Mouse (Mus musculus): ENCODE data around the gene Dohh.

Dohh gene

DNA sequence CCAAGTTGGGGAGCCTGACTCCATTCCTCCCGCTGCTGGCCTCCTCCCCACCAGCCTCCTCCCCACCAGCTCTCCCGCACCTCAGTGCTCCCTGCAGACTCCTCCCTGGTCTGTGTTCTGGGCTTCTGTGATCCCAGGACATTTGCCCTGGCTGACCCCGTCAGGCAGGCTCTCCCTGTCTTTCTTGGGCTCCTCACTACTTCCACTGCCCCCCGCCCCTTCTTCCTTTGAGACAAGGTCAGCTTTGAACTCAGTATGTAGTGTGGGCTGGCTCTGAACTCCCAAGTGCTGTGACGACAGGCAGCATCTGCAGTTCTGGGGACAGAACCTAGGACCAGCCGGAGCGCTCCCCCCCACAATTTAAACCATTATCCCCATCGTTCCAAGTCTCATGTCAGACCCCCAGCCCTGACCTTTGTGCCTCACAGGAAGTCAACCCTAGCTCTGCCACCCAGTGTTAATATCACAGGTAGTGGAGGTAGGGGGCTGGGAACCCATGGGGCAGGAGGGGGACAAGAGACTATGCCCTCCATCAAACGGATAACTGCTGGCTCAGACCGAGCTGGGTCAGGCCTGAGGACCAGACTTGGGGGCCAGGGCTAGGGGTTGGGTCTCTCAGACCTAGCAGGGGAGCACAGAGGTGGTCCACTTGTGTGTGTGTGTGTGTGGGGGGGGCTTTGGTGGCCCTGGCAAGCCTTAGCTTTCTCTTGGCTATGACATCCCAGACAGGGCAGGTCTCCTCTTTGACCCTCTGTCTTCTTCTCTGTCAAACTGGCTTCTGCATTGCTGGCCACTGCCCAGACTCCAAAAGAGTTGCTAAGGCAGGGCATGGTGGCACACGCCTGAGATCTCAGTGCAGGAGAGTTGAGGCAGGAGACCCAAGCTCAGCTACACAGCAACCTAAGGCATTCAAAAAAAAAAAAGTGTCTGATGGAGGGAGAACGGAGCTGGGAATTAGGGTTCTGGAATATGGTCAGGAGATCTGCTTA is 33.3 kb downstream of the Dohh start:
- DNase-seq (ENCODE audit: low spot score in 2 of 2): no peak

DNA sequence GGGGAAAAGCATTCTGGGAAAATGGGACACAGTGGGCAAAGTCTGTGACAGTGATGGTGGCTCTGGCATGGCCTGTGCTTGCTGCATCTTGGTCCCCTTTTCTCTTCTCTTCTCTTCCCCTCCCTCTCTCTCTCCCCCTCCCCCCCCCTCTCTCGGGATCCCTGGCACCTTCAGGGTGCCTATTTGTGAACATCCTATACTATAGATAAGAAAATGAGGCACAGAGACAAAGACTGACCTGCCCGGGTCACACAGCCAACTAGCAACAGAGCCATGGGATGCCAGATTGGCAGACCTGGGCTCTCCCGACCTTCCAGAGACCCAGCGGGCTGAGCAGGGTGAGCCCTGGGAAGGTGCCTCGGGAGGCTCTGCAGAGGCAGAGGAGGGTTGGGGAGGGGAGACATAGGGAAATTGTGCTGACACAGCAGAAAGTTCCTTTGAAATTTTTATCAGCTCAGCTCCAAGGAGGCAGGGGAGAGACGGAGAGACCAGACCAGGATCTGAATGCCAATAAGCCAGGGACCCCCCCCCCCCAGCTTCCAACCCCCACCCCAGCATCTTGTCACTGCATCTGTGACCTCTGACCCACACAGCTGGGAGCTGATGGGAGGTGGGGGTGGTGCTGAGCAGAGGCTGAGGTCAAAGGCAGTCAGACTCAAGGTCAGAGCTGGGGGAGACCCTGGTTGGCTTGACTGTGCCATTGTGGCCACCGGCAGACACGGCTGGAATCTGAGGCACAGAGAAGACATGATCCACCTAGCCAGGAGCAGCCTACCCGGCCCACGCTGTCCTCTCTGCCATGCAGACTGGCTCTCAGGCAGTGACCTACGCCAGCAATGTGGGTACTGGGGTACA is 34.2 kb downstream of the Dohh start:
- DNase-seq (ENCODE audit: low spot score in 2 of 2): no peak

DNA sequence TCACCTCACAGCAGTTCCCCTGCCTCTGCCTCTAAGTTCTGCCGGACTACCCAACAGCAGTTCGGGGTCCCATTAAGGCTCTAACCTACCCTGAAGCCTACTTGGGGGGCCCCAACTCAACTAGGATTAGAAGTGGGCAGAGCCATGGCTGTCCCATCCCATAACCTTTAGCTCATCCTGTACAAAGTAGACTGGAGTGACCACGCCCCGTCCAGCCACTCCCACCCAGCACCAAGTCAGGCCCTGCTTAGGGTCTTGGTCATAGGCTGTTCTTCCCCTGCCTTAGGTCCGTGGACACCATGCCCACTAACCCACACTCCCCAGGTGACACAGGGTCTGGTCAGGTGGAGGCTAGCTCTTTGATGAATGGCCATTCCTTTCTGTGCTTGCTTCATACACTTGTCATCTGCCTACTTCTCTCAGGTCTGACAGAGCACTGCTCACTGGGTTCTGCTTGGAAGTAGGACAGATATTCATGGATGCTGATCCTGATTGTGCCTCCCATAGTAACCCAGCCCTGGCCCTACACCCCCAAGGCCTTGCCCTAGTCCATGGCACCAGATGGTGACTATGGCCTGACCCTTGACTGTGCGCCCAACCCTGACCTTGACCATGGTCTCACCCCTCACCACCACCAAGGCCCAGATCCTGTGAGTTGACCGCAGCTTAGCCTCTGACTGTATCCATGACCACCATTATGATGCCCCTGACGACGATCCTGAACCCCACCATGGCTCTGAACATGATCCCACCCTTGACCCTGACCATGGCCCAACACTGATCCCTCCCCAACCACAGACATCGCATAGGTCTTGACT is 35.1 kb downstream of the Dohh start:
- no peak for DNase-seq (ENCODE audit: low spot score in 2 of 2)

DNA sequence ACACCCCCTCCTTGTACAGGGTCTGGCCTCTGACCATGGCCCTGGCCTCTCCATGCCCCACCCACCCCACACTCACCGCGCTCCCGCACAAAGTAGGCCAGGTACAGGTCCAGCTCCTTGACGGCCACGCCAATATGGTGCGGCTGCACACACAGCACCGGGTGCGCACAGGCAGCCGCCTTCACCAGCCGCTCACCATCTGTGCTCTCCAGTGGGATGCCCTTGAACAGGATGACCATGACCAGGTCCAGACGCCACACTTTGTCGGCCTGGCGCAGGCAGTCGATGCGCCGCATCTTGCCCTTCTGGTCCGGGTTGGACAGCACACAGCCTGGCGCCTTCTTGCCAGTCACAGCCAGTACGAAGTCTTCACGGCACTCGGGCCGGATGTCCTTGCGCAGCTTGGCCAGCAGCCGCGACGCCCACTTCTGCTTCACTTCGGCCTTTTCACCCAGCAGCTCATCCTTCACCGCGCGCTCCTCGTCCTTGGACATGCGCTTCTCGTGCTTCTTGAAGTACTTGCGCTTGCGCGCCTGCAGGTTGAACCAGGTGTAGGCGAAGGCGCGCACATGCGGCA is 36.1 kb downstream of the Dohh start:
- no peak for DNase-seq (ENCODE audit: low spot score in 2 of 2)

DNA sequence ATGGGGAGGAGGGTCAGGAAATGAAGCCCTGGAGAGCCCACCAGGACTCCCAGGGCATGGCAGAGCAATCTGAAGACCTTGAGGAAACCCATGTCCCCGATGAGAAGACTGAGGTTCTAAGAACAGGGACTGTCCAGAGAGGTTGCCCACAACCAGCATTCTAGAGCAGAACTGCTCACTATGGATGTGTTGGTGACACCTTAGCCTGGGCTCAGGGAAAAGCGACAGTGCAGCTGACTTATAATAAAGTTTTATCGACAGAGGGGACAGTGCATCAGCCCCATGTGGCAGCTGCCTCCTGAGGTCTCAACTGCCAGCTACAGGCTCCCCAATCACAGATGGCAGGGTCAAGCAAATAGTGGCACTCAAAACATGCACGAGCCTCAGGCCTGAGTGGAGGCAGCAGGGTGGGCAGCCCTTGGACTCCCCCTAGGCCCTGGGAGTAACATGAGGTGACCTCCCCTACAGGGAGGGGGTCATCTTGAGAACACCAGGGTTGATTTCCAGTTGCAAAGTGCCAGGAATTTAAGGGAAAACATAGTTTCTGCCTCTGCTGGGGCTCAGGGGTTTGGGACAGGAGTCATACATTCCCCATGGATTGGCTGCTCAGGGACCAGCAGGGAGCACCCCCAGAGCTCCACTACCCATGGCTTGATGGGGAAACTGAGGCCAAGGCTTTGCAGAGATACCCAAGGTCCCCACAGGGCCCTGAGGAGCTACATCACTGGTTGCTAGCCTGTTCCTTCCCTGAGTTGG is 37.0 kb downstream of the Dohh start:
- no peak for DNase-seq (ENCODE audit: low spot score in 2 of 2)

DNA sequence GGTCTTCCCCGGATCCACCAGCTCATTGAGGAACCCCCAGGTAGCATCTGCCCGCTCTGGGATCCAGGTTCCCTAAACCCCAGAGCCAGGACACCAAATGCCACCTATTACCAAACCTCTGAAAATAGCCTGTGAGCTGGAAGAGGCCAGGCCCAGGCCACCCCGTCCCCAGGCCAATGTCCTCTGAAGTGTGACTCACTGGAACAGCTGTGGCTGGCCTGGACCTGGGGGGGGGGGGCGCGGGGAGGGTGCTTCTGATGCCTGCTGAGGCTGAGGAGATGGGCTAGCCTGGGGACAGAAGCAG is 37.5 kb downstream of the Dohh start:
- no peak for DNase-seq (ENCODE audit: low spot score in 2 of 2)

DNA sequence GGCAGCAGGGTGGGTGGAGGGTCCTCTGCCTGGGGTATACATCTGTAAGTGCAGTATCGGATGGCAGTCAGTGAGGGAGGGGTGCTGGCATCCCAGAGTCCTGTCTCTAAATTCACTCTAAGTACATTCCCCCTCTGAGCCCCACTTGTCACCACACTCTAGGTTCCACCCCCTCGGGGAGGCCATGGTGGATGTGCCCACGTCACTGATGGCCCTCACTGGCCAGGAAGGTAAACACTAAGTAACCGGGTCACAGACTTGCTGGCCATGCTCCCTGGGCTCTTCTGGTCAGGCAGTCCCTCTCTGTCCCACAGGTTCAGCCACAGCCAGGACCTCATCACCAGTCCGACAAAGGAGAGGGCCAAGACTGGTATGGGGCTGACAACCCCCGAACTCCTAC is 38.0 kb downstream of the Dohh start:
- DNase-seq (ENCODE audit: low spot score in 2 of 2): no peak

GRCm38 (mm10) chr10:81422661-81423217 is 38.5 kb downstream of the Dohh start:
- no peak for DNase-seq (ENCODE audit: low spot score in 2 of 2)

DNA sequence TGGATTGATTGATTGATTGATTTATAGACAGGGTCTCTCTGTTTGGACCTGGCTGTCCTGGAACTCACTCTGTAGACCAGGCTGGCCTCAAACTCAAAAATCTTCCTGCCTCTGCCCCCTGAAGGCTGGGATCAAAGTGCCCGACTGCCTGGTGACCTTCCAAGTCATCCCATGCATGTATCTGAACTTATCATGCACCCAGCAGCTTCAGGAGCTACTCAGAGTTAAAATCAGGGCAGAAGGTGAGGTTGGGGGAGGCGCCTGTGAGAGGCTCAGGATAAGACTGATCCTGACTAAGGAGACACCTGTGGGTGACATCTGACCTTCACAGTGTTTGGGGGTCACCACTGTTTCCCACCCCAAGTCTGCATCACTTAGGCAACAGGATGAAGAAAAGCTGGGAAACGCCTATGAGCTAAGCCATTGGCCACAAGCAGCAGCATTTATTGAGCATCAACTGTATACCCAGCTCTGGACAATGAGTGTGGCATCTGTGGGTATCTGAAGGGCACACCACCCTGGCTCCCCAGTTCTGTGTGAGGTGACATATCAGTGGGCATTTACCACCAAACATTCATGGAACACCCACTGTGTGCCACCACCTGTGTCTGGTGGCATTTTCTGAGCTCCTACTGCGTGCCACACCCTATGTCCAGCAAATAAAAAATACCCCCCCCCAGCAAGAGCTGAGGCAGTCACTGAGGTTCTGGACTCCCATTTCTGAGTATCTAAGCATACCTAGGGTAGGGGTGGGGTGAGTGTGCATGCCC is 39.4 kb downstream of the Dohh start:
- DNase-seq (ENCODE audit: low spot score in 2 of 2): no peak

- DNase-seq (ENCODE audit: low spot score in 2 of 2): no peak
Observed at GRCm38 (mm10) chr10:81424246-81425051, 40.2 kb downstream of the Dohh start.

- no peak for DNase-seq (ENCODE audit: low spot score in 2 of 2)
Observed at GRCm38 (mm10) chr10:81425236-81425850, 41.1 kb downstream of the Dohh start.

- DNase-seq (ENCODE audit: low spot score in 2 of 2): no peak
Observed at GRCm38 (mm10) chr10:81426081-81426671, 41.9 kb downstream of the Dohh start.

DNA sequence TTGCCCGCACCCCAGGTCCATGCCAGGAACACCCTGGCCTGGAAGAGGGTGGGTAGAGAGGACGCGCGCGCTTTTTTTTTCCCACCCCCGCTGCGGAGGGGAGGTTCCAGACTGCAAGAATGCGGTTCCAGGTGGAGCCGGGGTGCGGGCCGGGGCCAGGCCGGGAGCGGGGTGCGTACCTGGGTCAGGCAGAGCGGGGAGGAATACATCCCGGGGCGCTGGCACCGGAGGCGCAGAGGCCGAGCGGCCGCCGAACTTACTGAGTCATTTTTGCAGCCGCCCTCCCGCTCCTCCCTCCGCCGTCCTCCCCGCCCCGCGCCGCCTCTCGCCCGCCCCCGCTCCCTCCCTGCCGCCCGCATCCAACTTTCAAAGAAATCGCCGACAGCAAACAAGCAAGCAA is 42.7 kb downstream of the Dohh start:
- peak in 1 of 2 experiments; percentile 65 for DNase-seq (ENCODE audit: low spot score in 2 of 2)

GRCm38 (mm10) chr10:81427327-81427726 is 43.1 kb downstream of the Dohh start:
- no peak for DNase-seq (ENCODE audit: low spot score in 2 of 2)

DNA sequence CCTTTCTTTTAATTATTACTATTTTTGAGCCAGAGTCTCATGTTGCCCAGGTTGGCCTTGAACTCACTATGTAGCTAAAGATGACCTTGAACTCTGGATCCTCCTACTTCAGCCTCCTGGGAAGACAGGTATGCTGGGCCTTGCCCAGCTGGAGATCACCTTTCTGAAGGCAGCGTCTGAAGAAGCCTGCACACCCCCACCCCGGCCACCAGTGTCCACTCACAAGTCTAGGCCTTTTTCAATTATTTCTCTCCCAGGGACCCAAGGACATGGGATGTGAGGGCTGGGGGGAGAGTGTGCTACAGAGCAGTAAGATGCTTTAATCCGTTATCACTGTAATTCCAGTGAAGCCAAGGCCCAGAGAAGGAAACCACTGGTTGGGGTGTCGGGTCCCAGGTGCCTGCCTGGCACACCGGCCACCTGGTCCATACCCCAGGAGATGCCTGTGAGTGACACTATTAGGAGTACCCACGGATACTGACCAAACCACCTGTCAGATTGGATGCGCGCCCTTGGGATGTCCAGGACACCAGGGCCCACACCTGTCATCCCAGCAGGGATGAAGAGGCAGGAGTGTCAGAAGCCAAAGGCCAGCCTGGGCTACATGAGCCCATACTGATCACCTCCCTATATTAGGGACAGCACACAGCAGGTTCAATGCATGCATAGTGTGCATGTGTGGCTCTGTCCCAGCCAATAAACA is 43.7 kb downstream of the Dohh start:
- no peak for DNase-seq (ENCODE audit: low spot score in 2 of 2)

DNA sequence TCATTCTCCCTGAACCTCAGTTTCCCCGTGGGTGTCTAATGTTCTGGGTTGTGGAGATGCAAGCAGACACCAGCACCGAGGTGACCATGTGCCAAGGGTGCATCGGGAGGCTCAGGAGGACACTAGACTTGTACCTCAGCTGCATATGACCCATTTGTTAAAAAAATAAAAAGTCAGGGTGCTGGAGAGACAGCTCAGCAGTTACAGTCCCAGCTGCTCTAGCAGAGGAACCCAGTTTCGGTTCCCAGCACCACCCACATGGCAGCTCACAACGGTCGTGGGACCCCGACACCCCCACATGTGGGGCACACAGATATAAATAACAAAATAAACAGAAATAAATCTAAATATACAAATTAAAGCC is 44.3 kb downstream of the Dohh start:
- no peak for DNase-seq (ENCODE audit: low spot score in 2 of 2)

GRCm38 (mm10) chr10:81429092-81429491 is 44.9 kb downstream of the Dohh start:
- no peak for DNase-seq (ENCODE audit: low spot score in 2 of 2)

All from right cerebral cortex, adult 2 months (tissue).